Mouse (Mus musculus): Measurements from ENCODE around the gene Drg1. TPM values are rescaled to one million over a fixed set of nuclear protein-coding genes. Genes with fewer than 3 reads are reported as not detected.
A peak's percentile ranks its signal among the peaks of the same experiment; 100 is the strongest.
"Not testable (repeated sequence)": the region's sequence is repeated elsewhere in the genome, so short reads cannot be mapped to it uniquely, and the experiment has no call there.

The Drg1 gene
- polyA plus RNA-seq, 1 experiment from 2014 or later = 142 TPM

DNA sequence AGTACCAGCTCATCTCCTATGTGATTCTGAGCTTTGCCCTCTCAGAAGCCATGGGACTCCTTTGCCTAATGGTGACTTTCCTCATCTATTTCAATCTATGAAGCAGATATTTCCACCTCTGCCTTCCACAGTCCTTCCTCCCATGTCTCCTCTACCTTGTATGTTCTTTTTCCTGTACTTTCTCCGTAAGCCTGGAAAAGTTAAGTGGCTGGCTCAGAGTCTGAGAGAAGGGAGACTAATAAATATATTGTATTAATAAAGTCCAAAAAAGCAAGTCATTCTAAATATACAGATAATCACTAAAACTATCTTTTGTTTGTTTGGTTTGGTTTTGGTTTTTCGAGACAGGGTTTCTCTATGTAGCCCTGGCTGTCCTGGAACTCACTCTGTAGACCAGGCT is 103.1 kb downstream of the Drg1 start:
- H3K4me2 ChIP-seq; H3K4me1 ChIP-seq (replicated peaks); ATAC-seq (replicated peaks; ENCODE audit: insufficient number of reproducible peaks, insufficient read depth, low FRiP score, low read depth); H3K4me3 ChIP-seq; H3K9ac ChIP-seq; H3K27ac ChIP-seq; H3K27me3 ChIP-seq; H3K36me3 ChIP-seq: not testable (repeated sequence)
- peaks cover 14% of the 10 kb centered on the region for H3K9me3 ChIP-seq (replicated peaks)
- WGBS = 81% methylated on average over 2 of the region's 2 CpGs

DNA sequence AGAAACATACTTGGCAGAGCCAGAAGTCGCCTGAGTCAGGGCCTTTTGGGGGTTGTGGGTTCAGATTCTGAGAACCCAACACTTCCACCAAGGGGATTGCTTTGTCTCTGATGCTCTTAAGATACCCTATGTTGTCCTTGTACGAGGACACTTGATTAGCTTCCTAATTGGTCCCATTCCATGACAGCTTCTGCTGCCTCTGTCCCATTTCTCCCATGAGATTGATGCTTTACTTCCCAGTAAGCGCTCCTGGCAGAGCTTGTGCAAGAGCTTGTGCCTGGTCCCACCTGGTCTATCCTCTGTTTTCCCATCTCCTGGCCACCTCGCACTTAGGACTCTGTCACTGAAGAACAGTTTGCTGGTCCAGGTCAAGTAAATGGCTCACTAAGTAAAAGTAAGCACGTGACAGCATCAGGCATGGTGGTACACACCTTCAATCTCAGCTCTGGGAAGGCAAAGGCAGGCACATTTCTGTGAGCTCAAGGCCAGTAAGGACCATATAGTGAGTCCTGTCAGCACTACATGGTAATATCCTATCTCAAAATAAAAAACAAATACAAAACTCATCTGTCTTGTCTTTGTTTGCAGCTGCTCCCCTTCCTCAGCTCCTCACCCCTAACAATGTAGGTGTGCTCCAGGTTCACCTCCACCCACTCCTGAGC is 103.8 kb downstream of the Drg1 start:
- H3K4me2 ChIP-seq; H3K36me3 ChIP-seq; H3K27ac ChIP-seq; H3K4me1 ChIP-seq (replicated peaks); H3K9ac ChIP-seq; H3K27me3 ChIP-seq; H3K4me3 ChIP-seq: not testable (repeated sequence)
- H3K9me3 ChIP-seq (replicated peaks) = peaks cover 11% of the 10 kb centered on the region
- WGBS = 60% methylated on average over 5 of the region's 5 CpGs
- ATAC-seq (replicated peaks; ENCODE audit: insufficient number of reproducible peaks, insufficient read depth, low FRiP score, low read depth) = peak; percentile 40

- not testable (repeated sequence) for H3K27ac ChIP-seq; ATAC-seq (replicated peaks; ENCODE audit: insufficient number of reproducible peaks, insufficient read depth, low FRiP score, low read depth); H3K4me3 ChIP-seq; H3K27me3 ChIP-seq; H3K36me3 ChIP-seq; H3K4me2 ChIP-seq; H3K9ac ChIP-seq; H3K4me1 ChIP-seq (replicated peaks)
- 51% methylated on average over 1 of the region's 2 CpGs for WGBS
- H3K9me3 ChIP-seq (replicated peaks) = peaks cover 11% of the 10 kb centered on the region
Measured at GRCm38 (mm10) chr11:3161370-3161769, 104.8 kb downstream of the Drg1 start.

DNA sequence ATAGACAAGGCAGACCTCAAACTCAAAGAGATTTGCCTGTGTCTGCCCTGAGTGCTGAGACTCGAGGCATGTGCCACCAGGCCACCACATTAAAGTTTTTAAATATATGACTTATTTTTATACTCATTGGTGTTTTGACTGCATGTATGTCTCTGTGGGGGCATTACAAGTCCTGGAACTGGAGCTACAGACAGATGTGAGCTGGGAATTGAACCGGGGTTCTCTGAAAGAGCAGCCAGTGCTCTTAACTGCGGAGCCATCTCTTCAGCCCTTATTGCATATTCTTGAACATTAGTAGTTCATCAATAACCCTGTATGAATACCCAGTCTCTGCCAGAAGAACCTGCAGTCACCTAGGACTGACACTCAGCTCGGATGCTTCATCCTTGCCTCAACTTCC is 107.4 kb downstream of the Drg1 start:
- WGBS = 83% methylated on average over 4 of the region's 4 CpGs
- H3K9ac ChIP-seq; H3K4me3 ChIP-seq; ATAC-seq (replicated peaks; ENCODE audit: insufficient number of reproducible peaks, insufficient read depth, low FRiP score, low read depth); H3K4me1 ChIP-seq (replicated peaks); H3K4me2 ChIP-seq; H3K27me3 ChIP-seq; H3K36me3 ChIP-seq; H3K27ac ChIP-seq: not testable (repeated sequence)
- H3K9me3 ChIP-seq (replicated peaks) = peaks cover 11% of the 10 kb centered on the region

GRCm38 (mm10) chr11:3157996-3158395 is 108.2 kb downstream of the Drg1 start:
- not testable (repeated sequence) for H3K9ac ChIP-seq; ATAC-seq (replicated peaks; ENCODE audit: insufficient number of reproducible peaks, insufficient read depth, low FRiP score, low read depth); H3K4me3 ChIP-seq; H3K4me1 ChIP-seq (replicated peaks); H3K36me3 ChIP-seq; H3K27ac ChIP-seq; H3K27me3 ChIP-seq; H3K4me2 ChIP-seq
- H3K9me3 ChIP-seq (replicated peaks) = peaks cover 13% of the 10 kb centered on the region
- 93% methylated on average over 6 of the region's 6 CpGs for WGBS

DNA sequence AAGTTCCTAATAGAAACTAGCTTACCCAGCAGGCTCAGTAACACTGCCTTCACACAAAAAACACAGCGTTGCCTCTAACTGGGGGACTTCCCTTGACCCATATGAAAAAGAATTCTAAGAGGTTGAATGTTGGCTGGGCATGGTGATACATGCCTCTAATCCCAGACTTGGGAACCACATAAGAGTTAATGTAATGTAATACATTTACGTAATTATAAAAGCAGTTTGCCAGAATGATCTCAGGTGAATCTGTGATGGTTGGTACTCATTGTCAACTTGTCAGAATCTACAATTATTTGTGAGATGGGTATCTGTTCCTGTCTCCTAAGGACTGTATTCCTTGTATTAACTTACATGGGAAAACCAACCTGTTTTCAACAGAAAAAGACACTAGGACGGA is 109.2 kb downstream of the Drg1 start:
- H3K27ac ChIP-seq; H3K4me3 ChIP-seq; ATAC-seq (replicated peaks; ENCODE audit: insufficient number of reproducible peaks, insufficient read depth, low FRiP score, low read depth); H3K36me3 ChIP-seq; H3K9me3 ChIP-seq (replicated peaks); H3K4me2 ChIP-seq; H3K4me1 ChIP-seq (replicated peaks); H3K9ac ChIP-seq; H3K27me3 ChIP-seq: not testable (repeated sequence)
- WGBS = 75% methylated on average over 3 of the region's 3 CpGs

GRCm38 (mm10) chr11:3153666-3154397 is 112.4 kb downstream of the Drg1 start:
- H3K4me3 ChIP-seq; H3K9me3 ChIP-seq (replicated peaks); H3K4me1 ChIP-seq (replicated peaks); H3K27me3 ChIP-seq; H3K36me3 ChIP-seq; H3K9ac ChIP-seq; H3K4me2 ChIP-seq; H3K27ac ChIP-seq: not testable (repeated sequence)
- ATAC-seq (replicated peaks; ENCODE audit: insufficient number of reproducible peaks, insufficient read depth, low FRiP score, low read depth) = peak; percentile 33
- WGBS = 65% methylated on average over 1 of the region's 1 CpGs

DNA sequence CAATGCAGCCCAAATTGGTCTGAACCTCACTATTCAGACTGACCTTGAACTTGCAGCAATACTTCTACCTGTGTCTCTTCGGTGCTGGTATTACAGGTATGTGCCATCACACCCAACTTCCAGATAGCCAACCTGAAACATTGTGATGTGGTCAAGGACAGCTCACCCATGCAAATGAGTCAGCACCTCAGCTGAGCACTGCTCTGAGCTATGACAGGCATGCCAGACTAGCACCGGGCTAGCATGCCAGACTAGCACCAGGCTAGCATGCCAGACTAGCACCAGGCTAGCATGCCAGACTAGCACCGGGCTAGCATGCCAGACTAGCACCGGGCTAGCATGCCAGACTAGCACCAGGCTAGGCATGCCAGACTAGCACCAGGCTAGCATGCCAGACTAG is 114.9 kb downstream of the Drg1 start:
- not testable (repeated sequence) for H3K27me3 ChIP-seq; H3K9ac ChIP-seq; H3K4me1 ChIP-seq (replicated peaks); H3K36me3 ChIP-seq; ATAC-seq (replicated peaks; ENCODE audit: insufficient number of reproducible peaks, insufficient read depth, low FRiP score, low read depth); H3K4me3 ChIP-seq; H3K4me2 ChIP-seq; H3K27ac ChIP-seq; H3K9me3 ChIP-seq (replicated peaks)
- WGBS = 84% methylated on average over 4 of the region's 4 CpGs

- not testable (repeated sequence) for H3K27ac ChIP-seq; H3K4me2 ChIP-seq; H3K9ac ChIP-seq; H3K36me3 ChIP-seq; H3K9me3 ChIP-seq (replicated peaks); H3K4me3 ChIP-seq; H3K27me3 ChIP-seq; H3K4me1 ChIP-seq (replicated peaks); ATAC-seq (replicated peaks; ENCODE audit: insufficient number of reproducible peaks, insufficient read depth, low FRiP score, low read depth)
- 97% methylated on average over 12 of the region's 12 CpGs for WGBS
Measured at GRCm38 (mm10) chr11:3150677-3151003, 115.6 kb downstream of the Drg1 start.

GRCm38 (mm10) chr11:3150003-3150676 is 116.1 kb downstream of the Drg1 start:
- not testable (repeated sequence) for H3K4me2 ChIP-seq; ATAC-seq (replicated peaks; ENCODE audit: insufficient number of reproducible peaks, insufficient read depth, low FRiP score, low read depth); H3K27ac ChIP-seq; H3K4me1 ChIP-seq (replicated peaks); H3K9ac ChIP-seq; H3K27me3 ChIP-seq; H3K9me3 ChIP-seq (replicated peaks); H3K4me3 ChIP-seq; H3K36me3 ChIP-seq
- 94% methylated on average over 24 of the region's 24 CpGs for WGBS

- WGBS = 90% methylated on average over 4 of the region's 4 CpGs
- not testable (repeated sequence) for H3K9ac ChIP-seq; H3K36me3 ChIP-seq; H3K4me2 ChIP-seq; H3K4me3 ChIP-seq; H3K27me3 ChIP-seq; H3K27ac ChIP-seq; ATAC-seq (replicated peaks; ENCODE audit: insufficient number of reproducible peaks, insufficient read depth, low FRiP score, low read depth); H3K9me3 ChIP-seq (replicated peaks); H3K4me1 ChIP-seq (replicated peaks)
Measured at GRCm38 (mm10) chr11:3149471-3149870, 116.7 kb downstream of the Drg1 start.

DNA sequence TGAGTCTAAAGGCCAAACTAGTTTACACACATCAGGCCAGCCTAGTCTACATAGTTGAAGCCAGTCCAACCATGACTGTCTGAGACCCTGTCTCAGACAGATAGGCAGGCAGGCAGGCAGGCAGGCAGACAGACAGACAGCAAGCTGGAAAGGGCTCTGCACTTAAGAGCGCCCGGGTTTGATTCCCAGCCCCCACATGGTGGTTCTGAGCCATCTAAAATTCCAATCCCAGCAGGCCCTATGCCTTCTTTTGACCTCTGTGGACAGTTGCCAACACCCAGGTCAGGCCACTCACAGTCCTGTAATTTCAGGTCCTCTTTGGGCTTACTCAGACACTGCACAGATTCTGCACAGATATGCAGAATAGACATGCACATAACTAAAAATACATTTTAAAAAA is 119.4 kb downstream of the Drg1 start:
- WGBS = 85% methylated on average over 2 of the region's 2 CpGs
- H3K9ac ChIP-seq = not testable (repeated sequence)

More for the DNA sequence above, 119.4 kb downstream of the Drg1 start:
- H3K27ac ChIP-seq; H3K36me3 ChIP-seq; ATAC-seq (replicated peaks; ENCODE audit: insufficient number of reproducible peaks, insufficient read depth, low FRiP score, low read depth); H3K4me1 ChIP-seq (replicated peaks); H3K9me3 ChIP-seq (replicated peaks); H3K27me3 ChIP-seq; H3K4me3 ChIP-seq; H3K4me2 ChIP-seq: not testable (repeated sequence)

Measured in heart, embryonic 15.5 days (tissue).